Mouse (Mus musculus): Measurements from ENCODE around the gene Arl1. TPM values are rescaled to one million over a fixed set of nuclear protein-coding genes. Genes with fewer than 3 reads are reported as not detected.
"Not testable (repeated sequence)": the region's sequence is repeated elsewhere in the genome, so short reads cannot be mapped to it uniquely, and the experiment has no call there.

Arl1 gene
- polyA plus RNA-seq, 1 experiment from 2014 or later, result 135 TPM

GRCm38 (mm10) chr10:88719618-88720017, 11.0 kb upstream of the Arl1 start:
- in situ Hi-C loops (cut with MboI; ENCODE audit: low pct_unique_long_range_greater_than_20kb), result loop anchor here (5.0 kb wide), 1 partner anchor 167 kb away; no protein-coding TSS in a partner anchor
- ChIA-PET CTCF (no interaction called here), POLR2A (no interaction called here)
- ATAC-seq, result no peak
- no peak for TF ChIP-seq CTCF (IDR thresholded peaks at IDR 0.05)
- H3K27me3 ChIP-seq, result peaks cover 18% of the 10 kb centered on the region
- no peak for DNase-seq (ENCODE audit: low read depth, low spot score)

GRCm38 (mm10) chr10:88725343-88725742, 5.3 kb upstream of the Arl1 start:
- ATAC-seq (no peak), DNase-seq (ENCODE audit: low read depth, low spot score) (no peak)
- in situ Hi-C loops (cut with MboI; ENCODE audit: low pct_unique_long_range_greater_than_20kb), result loop anchor here (5.0 kb wide), 1 partner anchor 348 kb away; the partner anchor contains the start of genes Dram1 and Gnptab
- peaks cover 18% of the 10 kb centered on the region for H3K27me3 ChIP-seq
- POLR2A ChIA-PET, result no interaction called here
- CTCF ChIA-PET, result interaction anchor here (1.1 kb wide), 1 partner anchor 340 kb away, joined by 3 read pairs; no protein-coding TSS in a partner anchor
- peak; percentile 60 for TF ChIP-seq CTCF (IDR thresholded peaks at IDR 0.05)

- TF ChIP-seq CTCF (IDR thresholded peaks at IDR 0.05), result peak; percentile 65
- in situ Hi-C loops (cut with MboI; ENCODE audit: low pct_unique_long_range_greater_than_20kb), result loop anchor here (5.0 kb wide), 1 partner anchor 350 kb away; the partner anchor contains the start of genes Dram1 and Gnptab
- ATAC-seq, result no peak
- POLR2A ChIA-PET, result no interaction called here
- CTCF ChIA-PET, result interaction anchor here (1.1 to 1.3 kb wide), 2 partner anchors 13 to 275 kb away, joined by 3 read pairs; no protein-coding TSS in a partner anchor
- DNase-seq (ENCODE audit: low read depth, low spot score), result no peak
- peaks cover 5% of the 10 kb centered on the region for H3K27me3 ChIP-seq
These were observed 3.5 kb upstream of the Arl1 start for GRCm38 (mm10) chr10:88727128-88727527.

GRCm38 (mm10) chr10:88728166-88728565, 2.5 kb upstream of the Arl1 start:
- DNase-seq (ENCODE audit: low read depth, low spot score) (no peak), ATAC-seq (no peak)
- POLR2A ChIA-PET, result no interaction called here
- CTCF ChIA-PET, result interaction anchor here (1.3 kb wide), 1 partner anchor 14 kb away, joined by 3 read pairs; no protein-coding TSS in a partner anchor
- in situ Hi-C loops (cut with MboI; ENCODE audit: low pct_unique_long_range_greater_than_20kb), result loop anchor here (5.0 kb wide), 1 partner anchor 351 kb away; the partner anchor contains the start of genes Dram1 and Gnptab
- TF ChIP-seq CTCF (IDR thresholded peaks at IDR 0.05), result no peak
- no peaks in the 10 kb centered on the region for H3K27me3 ChIP-seq

- POLR2A ChIA-PET, result interaction anchor here (0.6 to 0.7 kb wide), 2 partner anchors 204 to 228 kb away, joined by 3 read pairs; no protein-coding TSS in a partner anchor
- no peaks in the 10 kb centered on the region for H3K27me3 ChIP-seq
- peak; percentile 23 for ATAC-seq
- no peak for DNase-seq (ENCODE audit: low read depth, low spot score)
- CTCF ChIA-PET, result no interaction called here
- TF ChIP-seq CTCF (IDR thresholded peaks at IDR 0.05), result no peak
- in situ Hi-C loops (cut with MboI; ENCODE audit: low pct_unique_long_range_greater_than_20kb), result no loop called here
These were observed 1.0 kb downstream of the Arl1 start for GRCm38 (mm10) chr10:88731496-88732308.

- ATAC-seq, result no peak
- TF ChIP-seq CTCF (IDR thresholded peaks at IDR 0.05), result no peak
- H3K27me3 ChIP-seq, result no peaks in the 10 kb centered on the region
- CTCF ChIA-PET, result no interaction called here
- POLR2A ChIA-PET, result no interaction called here
- in situ Hi-C loops (cut with MboI; ENCODE audit: low pct_unique_long_range_greater_than_20kb), result no loop called here
- DNase-seq (ENCODE audit: low read depth, low spot score), result no peak
These were observed 1.6 kb downstream of the Arl1 start for GRCm38 (mm10) chr10:88732309-88732622.

GRCm38 (mm10) chr10:88739074-88739473, 8.4 kb downstream of the Arl1 start:
- DNase-seq (ENCODE audit: low read depth, low spot score); ATAC-seq; H3K27me3 ChIP-seq; in situ Hi-C loops (cut with MboI; ENCODE audit: low pct_unique_long_range_greater_than_20kb): not testable (repeated sequence)
- ChIA-PET CTCF (interaction anchor here (0.8 kb wide), 1 partner anchor 11 kb away, joined by 5 read pairs; no protein-coding TSS in a partner anchor), POLR2A (interaction anchor here (0.7 kb wide), 1 partner anchor 14 kb away, joined by 7 read pairs; no protein-coding TSS in a partner anchor)

- DNase-seq (ENCODE audit: low read depth, low spot score) (no peak), ATAC-seq (no peak)
- in situ Hi-C loops (cut with MboI; ENCODE audit: low pct_unique_long_range_greater_than_20kb), result no loop called here
- no peaks in the 10 kb centered on the region for H3K27me3 ChIP-seq
- POLR2A ChIA-PET, result interaction anchor here (0.7 kb wide), 1 partner anchor 15 kb away, joined by 7 read pairs; no protein-coding TSS in a partner anchor
- TF ChIP-seq CTCF (IDR thresholded peaks at IDR 0.05), result no peak
- CTCF ChIA-PET, result interaction anchor here (0.8 kb wide), 1 partner anchor 10 kb away, joined by 5 read pairs; no protein-coding TSS in a partner anchor
These were observed 9.2 kb downstream of the Arl1 start for GRCm38 (mm10) chr10:88739818-88740217.

- POLR2A ChIA-PET, result no interaction called here
- in situ Hi-C loops (cut with MboI; ENCODE audit: low pct_unique_long_range_greater_than_20kb), result no loop called here
- ATAC-seq (no peak), DNase-seq (ENCODE audit: low read depth, low spot score) (no peak)
- CTCF ChIA-PET, result no interaction called here
- TF ChIP-seq CTCF (IDR thresholded peaks at IDR 0.05), result no peak
- no peaks in the 10 kb centered on the region for H3K27me3 ChIP-seq
These were observed 10.1 kb downstream of the Arl1 start for GRCm38 (mm10) chr10:88740781-88741180.

- ChIA-PET CTCF (no interaction called here), POLR2A (no interaction called here)
- no peak for DNase-seq (ENCODE audit: low read depth, low spot score)
- TF ChIP-seq CTCF (IDR thresholded peaks at IDR 0.05), result no peak
- H3K27me3 ChIP-seq, result no peaks in the 10 kb centered on the region
- ATAC-seq, result no peak
- in situ Hi-C loops (cut with MboI; ENCODE audit: low pct_unique_long_range_greater_than_20kb), result no loop called here
These were observed 10.8 kb downstream of the Arl1 start for GRCm38 (mm10) chr10:88741426-88741825.

GRCm38 (mm10) chr10:88761524-88762212, 31.0 kb downstream of the Arl1 start:
- DNase-seq (ENCODE audit: low read depth, low spot score) (no peak), ATAC-seq (no peak)
- ChIA-PET POLR2A (no interaction called here), CTCF (no interaction called here)
- no peak for TF ChIP-seq CTCF (IDR thresholded peaks at IDR 0.05)
- no peaks in the 10 kb centered on the region for H3K27me3 ChIP-seq
- in situ Hi-C loops (cut with MboI; ENCODE audit: low pct_unique_long_range_greater_than_20kb), result no loop called here

Data from Patski (cell line).